Mouse (Mus musculus) hindbrain, postnatal 0 days (tissue): ENCODE data around the gene Synj2. TPM values are rescaled to one million over a fixed set of nuclear protein-coding genes. Genes with fewer than 3 reads are reported as not detected.

Experiments used
- ATAC-seq: fragments of 200-750 bp; cut with Nextera tagmentation; 2 replicates; pipeline ENCODE4 v1.8.0; 2017; ENCODE audit warnings: mild to moderate bottlenecking, moderate TSS enrichment, moderate library complexity
- DNase-seq: peaks from one replicate; pipeline ENCODE4 v3.0.0-alpha.2; 2015; ENCODE audit warnings: low spot score
- H3K27ac ChIP-seq: fragments of 300-500 bp; sonication (generic); 2 replicates; pipeline ENCODE4 v1.5.1; 2014; ENCODE audit warnings: mild to moderate bottlenecking
- H3K27me3 ChIP-seq: fragments of 300-500 bp; sonication (generic); 2 replicates; pipeline ENCODE4 v1.6.1; 2014; ENCODE audit warnings: low read length, mixed read lengths; ENCODE audit not compliant: insufficient read depth
- H3K36me3 ChIP-seq: fragments of 300-500 bp; sonication (generic); 2 replicates; pipeline ENCODE4 v1.6.1; 2014; ENCODE audit warnings: low read length, mixed read lengths; ENCODE audit not compliant: insufficient read depth
- H3K4me1 ChIP-seq: fragments of 300-500 bp; sonication (generic); 2 replicates; pipeline ENCODE4 v1.6.1; 2014; ENCODE audit warnings: antibody characterized with exemption, low read length, mixed read lengths; ENCODE audit not compliant: insufficient read depth
- H3K4me2 ChIP-seq: fragments of 300-500 bp; sonication (generic); 2 replicates; pipeline ENCODE4 v1.6.1; 2014; ENCODE audit warnings: low read depth, mild to moderate bottlenecking, low read length, moderate library complexity, mixed read lengths
- H3K4me3 ChIP-seq: fragments of 300-500 bp; sonication (generic); 2 replicates; pipeline ENCODE4 v1.5.1; 2014; ENCODE audit warnings: low read length
- H3K9ac ChIP-seq: fragments of 300-500 bp; sonication (generic); replicated peaks from 2 replicates; pipeline ENCODE4 v1.6.1; 2014; ENCODE audit warnings: mild to moderate bottlenecking, low read length, moderate library complexity, mixed read lengths
- H3K9me3 ChIP-seq: fragments of 300-500 bp; sonication (generic); 2 replicates; pipeline ENCODE4 v1.6.1; 2016; ENCODE audit warnings: low read length, mixed read lengths
- CTCF ChIP-seq: IDR thresholded peaks from 2 replicates; pipeline ENCODE4 v1.5.1; 2016; ENCODE audit warnings: antibody characterized with exemption, control low read depth, low read depth
- WGBS: fragments of 180-500 bp; shearing (Covaris S2); extraction: QIAGEN DNeasy Blood & Tissue Kit; methylation state at CpG from one replicate; pipeline ENCODE4 v1.1.7; 2014; 5-methylcytosine and 5-hydroxymethylcytosine counted together
- polyA plus RNA-seq: library from polyadenylated mRNA; unstranded; fragments of >200 nt; fragmentation: Nextera tagmentation; extraction: Ambion mirVana; gene quantifications from 2 replicates; pipeline ENCODE4 v1.2.1, GENCODE M21; 2015
- total RNA-seq: library from RNA; depleted of rRNA; stranded (reverse); fragments of >200 nt; gene quantifications from 2 replicates; pipeline ENCODE4 v1.2.3, GENCODE M21; 2014

Gene Synj2
- total and polyA plus RNA-seq, 2 experiments from 2014 or later = 2.9 to 4.8 TPM

DNA sequence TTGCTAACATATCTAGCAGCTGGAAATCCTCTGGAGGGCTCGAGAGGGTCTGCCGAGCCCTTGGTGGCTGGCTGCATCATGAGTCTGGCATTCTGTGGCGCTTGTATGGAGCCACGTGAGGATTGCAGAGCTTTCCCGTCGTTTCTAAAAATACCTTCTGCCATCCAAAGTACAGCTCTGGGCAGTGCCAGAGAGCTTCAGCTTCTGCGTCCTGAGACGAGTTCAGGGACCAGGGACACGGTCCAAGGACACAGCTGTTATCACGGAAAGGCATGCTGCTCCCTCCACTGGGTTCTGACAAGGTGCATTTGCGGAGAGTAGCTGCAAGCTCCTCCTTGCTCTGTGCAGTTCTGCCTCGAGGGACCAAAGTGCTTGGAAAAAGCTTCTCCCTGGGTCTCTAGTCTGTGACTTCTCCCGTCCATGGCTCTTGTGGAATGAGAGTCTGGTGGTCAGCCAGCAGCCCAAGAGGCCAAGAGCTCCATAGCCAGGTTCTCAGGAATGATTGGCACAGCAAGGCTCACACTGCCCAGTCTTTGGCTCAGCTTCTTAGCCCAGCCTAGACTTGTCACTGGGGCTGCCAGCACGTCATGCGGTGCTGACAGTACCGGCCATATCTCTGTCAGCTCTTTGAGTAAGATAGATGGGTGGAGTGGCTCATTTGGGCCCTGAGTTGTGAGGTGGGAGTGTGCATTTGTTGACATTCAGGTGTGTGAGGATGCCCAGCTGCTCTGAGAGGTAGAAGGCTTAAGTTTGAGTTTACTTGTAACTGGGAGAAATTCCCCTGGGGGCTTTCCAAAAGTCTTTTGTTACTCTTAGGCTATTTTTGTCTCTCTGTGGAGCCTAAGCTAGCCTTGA is 56.5 kb downstream of the Synj2 start:
- ATAC-seq (peak; percentile 72; the same call in 1 of the 2 replicates), DNase-seq (peak; percentile 52)
- WGBS = 44% methylated on average over 16 of the region's 16 CpGs
- TF ChIP-seq CTCF = no peak
- Histone ChIP-seq H3K9me3 (no peaks in the 10 kb centered on the region), H3K4me3 (no peak overlapping the region), H3K36me3 (no peaks in the 10 kb centered on the region), H3K27me3 (no peaks in the 10 kb centered on the region), H3K9ac (no peak overlapping the region), H3K27ac (no peak overlapping the region), H3K4me2 (peak overlapping the region; percentile 10; the same call in 1 of the 2 replicates), H3K4me1 (0 out of 2 replicates have a peak, but pooled peaks cover 5% of the 10 kb centered on the region)

DNA sequence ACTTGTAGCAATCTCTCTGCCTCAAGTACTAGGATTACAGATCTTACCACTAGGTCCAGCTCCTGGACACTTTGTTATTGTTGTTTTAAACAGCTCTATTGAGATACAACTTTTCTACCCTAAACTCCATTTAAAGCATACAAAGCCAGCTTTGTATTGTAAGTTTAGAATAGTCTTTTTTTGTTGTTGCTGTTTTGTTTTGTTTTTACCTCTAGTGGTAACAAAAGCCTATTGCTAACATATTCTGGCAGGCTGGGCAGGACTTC is 57.1 kb downstream of the Synj2 start:
- no peak for ATAC-seq
- no peak overlapping the region for H3K9ac ChIP-seq
- no peak for TF ChIP-seq CTCF

DNA sequence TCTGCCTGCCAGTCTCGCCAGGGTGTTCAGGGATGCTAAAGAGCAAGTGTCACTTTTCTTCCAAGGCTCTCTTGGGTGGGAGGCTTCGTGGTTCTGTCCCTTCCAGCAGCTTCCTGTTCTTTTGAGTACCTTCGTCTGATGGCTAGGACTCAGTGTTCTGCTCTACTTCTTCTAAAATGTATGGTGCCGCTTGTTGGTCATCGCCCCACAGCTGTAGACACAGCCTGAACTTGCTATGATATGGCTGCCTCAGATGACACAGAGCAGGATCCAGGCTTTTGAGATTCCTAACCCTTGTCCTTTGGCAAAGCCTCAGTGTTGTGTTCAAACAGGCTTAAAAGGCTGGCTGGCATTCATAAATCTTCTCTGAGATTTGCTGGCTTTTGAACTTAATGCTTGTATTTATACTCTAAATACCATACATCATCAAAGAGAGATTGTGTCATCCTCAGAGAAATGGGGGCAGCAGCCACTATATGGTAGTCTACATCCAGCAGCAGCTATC is 58.0 kb downstream of the Synj2 start:
- WGBS = 80% methylated on average over 5 of the region's 5 CpGs
- 0 out of 2 replicates have a peak, but pooled peaks cover 5% of the 10 kb centered on the region for H3K4me1 ChIP-seq
- H3K4me3 ChIP-seq = no peak overlapping the region
- H3K9me3 ChIP-seq = no peaks in the 10 kb centered on the region
- H3K9ac ChIP-seq = no peak overlapping the region
- TF ChIP-seq CTCF = no peak
- H3K4me2 ChIP-seq = no peak overlapping the region
- H3K27ac ChIP-seq = no peak overlapping the region
- no peak for DNase-seq
- no peaks in the 10 kb centered on the region for H3K36me3 ChIP-seq
- ATAC-seq = no peak
- no peaks in the 10 kb centered on the region for H3K27me3 ChIP-seq

More for the DNA sequence above, 57.1 kb downstream of the Synj2 start:
- H3K9me3 ChIP-seq = no peaks in the 10 kb centered on the region
- no peaks in the 10 kb centered on the region for H3K27me3 ChIP-seq
- 0 out of 2 replicates have a peak, but pooled peaks cover 5% of the 10 kb centered on the region for H3K4me1 ChIP-seq
- no peak overlapping the region for H3K4me3 ChIP-seq
- H3K36me3 ChIP-seq = no peaks in the 10 kb centered on the region
- H3K4me2 ChIP-seq = no peak overlapping the region
- H3K27ac ChIP-seq = no peak overlapping the region
- DNase-seq = no peak

DNA sequence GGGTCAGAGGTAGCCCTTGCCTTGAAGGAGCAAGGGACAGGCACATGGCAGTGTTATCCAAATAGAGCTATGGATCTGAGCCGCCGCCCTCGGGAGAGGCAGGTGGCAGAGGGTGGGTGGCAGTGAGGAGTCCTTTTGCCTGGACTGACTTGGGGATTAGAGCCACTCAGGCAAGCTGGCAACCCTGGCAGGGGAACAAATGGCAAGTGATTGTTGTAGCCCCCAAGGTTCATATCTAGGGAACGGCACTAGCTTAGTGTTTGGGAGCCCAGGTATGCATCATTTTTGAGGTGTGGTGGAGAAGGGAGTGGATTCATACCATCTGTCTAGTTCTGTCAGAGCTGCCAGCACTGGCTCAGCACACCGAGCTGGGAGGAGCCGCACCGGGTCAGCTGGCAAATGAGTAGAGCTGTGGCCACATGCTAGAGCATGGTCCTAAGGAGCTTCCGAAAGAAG is 59.8 kb downstream of the Synj2 start:
- Histone ChIP-seq H3K4me1 (0 out of 2 replicates have a peak, but pooled peaks cover 5% of the 10 kb centered on the region), H3K4me2 (no peak overlapping the region), H3K27ac (no peak overlapping the region), H3K4me3 (no peak overlapping the region), H3K27me3 (no peaks in the 10 kb centered on the region), H3K9ac (no peak overlapping the region), H3K36me3 (no peaks in the 10 kb centered on the region), H3K9me3 (no peaks in the 10 kb centered on the region)
- peak; percentile 34 for DNase-seq
- ATAC-seq = no peak; the same call in 1 of the 2 replicates
- WGBS = 57% methylated on average over 8 of the region's 8 CpGs
- no peak for TF ChIP-seq CTCF

DNA sequence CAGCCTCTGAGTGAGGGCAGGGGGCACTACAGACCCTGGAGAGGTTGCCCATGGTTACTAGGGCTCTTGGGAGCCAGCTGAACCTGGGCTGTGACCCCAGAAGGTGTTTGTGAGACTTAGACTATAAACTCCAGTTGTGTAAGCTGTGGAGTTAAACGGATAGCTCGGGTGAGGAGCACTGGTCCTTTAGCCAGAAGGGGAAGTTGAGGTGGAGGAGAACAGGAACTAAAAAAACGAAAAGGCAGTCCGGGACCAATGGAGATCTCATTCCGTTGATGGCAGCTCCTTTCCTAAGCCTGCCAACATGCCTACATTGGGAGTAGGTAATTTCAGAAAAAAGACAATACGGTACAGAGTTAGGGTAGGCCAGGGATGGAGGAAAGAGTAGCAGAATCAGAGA is 60.3 kb downstream of the Synj2 start:
- WGBS = 84% methylated on average over 6 of the region's 6 CpGs
- no peak overlapping the region for H3K4me2 ChIP-seq
- no peaks in the 10 kb centered on the region for H3K27me3 ChIP-seq
- no peaks in the 10 kb centered on the region for H3K9me3 ChIP-seq
- no peak overlapping the region for H3K4me3 ChIP-seq
- no peak for DNase-seq
- no peak for TF ChIP-seq CTCF
- no peak for ATAC-seq
- no peak overlapping the region for H3K27ac ChIP-seq
- H3K36me3 ChIP-seq = no peaks in the 10 kb centered on the region
- no peak overlapping the region for H3K9ac ChIP-seq
- H3K4me1 ChIP-seq = peaks cover 10% of the 10 kb centered on the region

DNA sequence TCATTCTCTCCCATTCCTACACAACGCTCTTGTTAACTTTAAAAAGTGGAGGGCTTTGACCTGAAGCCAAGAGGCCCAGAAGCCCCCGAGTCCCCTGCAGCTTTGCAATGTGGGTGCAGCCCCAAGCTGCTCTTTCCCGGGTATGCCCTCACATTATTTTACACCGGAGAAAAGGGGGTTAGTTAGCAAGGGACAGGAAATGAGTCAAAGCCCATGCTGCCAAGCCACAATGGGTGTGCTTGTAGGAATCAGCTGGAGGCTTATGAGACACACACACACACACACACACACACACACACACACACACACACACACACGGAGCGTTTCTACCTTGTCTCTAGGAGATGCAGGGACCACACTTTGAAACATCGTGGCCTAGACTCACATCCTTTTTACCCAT is 60.8 kb downstream of the Synj2 start:
- Histone ChIP-seq H3K9ac (no peak overlapping the region), H3K9me3 (no peaks in the 10 kb centered on the region), H3K36me3 (no peaks in the 10 kb centered on the region), H3K27ac (no peak overlapping the region), H3K4me3 (no peak overlapping the region), H3K4me1 (peaks cover 11% of the 10 kb centered on the region), H3K4me2 (no peak overlapping the region), H3K27me3 (no peaks in the 10 kb centered on the region)
- no peak for TF ChIP-seq CTCF
- WGBS = 68% methylated on average over 7 of the region's 7 CpGs
- ATAC-seq = no peak
- no peak for DNase-seq

DNA sequence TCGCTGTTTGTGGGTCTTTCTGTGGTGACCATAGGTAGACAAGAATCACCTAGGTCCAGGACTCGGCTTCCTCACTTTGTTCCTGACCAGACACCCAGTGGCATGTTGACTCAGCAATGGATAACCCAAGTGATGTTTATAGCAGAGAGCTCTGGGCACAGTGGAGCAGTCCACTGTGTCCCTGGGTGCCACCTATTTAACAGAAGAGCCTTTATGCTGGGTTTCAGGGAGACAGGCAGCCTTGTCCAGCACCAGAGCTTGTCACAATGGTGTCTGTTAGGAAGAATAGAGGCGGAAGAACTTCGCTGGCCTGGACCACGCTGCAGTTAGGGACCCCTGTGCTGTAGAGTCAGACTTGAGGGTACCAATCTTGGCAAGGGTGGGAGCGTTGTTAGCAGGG is 61.5 kb downstream of the Synj2 start:
- Histone ChIP-seq H3K9ac (no peak overlapping the region), H3K27me3 (no peaks in the 10 kb centered on the region), H3K4me2 (no peak overlapping the region), H3K27ac (no peak overlapping the region), H3K9me3 (no peaks in the 10 kb centered on the region), H3K4me1 (peaks cover 7% of the 10 kb centered on the region), H3K4me3 (no peak overlapping the region), H3K36me3 (no peaks in the 10 kb centered on the region)
- ATAC-seq (no peak), DNase-seq (no peak)
- 89% methylated on average over 6 of the region's 6 CpGs for WGBS
- no peak for TF ChIP-seq CTCF
